Mouse (Mus musculus) spleen, embryonic (tissue): ENCODE data around the gene Olfr1128.
"Not testable (repeated sequence)": the region's sequence is repeated elsewhere in the genome, so short reads cannot be mapped to it uniquely, and the experiment has no call there.

Source experiments
- CTCF ChIA-PET: fragments of 350-600 bp; sonication (Branson Sonifier 250); formaldehyde crosslinking; loops from one replicate; lab custom pipeline; 2022; lab: Charles Lee

Gene Olfr1128

DNA sequence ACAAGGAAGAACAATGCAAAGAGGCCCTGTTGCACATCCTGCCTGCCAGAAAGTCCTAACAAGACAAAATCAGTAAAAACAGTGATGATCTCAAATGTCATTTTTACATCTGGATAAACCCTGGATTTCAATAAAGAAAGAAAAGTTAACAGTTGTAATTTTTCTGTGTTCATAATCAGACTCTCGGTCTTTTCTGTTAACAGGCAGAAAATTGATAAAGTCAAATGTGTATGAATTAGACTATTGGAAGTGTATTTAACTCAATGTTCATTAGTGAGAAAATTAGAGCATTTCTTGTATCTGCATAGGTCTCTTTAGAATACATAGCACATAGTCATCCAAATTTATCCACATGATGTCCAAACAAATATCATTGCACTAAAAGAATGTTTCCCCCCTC is at the start of gene Olfr1128:
Gene Olfr1128 (minus strand): TSS at position 101 of the 400 bp plus-strand sequence.
- CTCF ChIA-PET: no interaction called here

DNA sequence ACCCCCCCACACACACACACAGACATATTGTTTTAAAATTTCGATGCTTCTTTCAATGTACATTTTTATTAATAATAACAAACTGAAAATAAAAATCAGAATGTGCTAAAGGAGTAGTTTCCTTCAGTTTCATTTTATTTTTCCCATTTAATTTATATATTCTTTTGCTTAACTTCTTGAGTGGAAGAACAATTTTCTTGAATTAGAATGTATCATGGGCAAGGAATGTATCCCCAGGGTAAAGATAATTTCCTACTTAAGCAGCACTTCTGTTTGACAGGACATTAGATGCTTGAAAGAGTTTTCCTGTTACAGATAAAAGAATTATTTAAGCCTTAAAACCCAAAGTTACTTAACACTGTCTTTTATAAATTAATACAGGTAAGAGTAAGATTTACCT is 28.3 kb upstream of the Olfr1128 start, which contains the start of gene Olfr1129:
Gene Olfr1129 (plus strand): TSS at position 301 of the 400 bp plus-strand sequence.
- CTCF ChIA-PET: not testable (repeated sequence)

DNA sequence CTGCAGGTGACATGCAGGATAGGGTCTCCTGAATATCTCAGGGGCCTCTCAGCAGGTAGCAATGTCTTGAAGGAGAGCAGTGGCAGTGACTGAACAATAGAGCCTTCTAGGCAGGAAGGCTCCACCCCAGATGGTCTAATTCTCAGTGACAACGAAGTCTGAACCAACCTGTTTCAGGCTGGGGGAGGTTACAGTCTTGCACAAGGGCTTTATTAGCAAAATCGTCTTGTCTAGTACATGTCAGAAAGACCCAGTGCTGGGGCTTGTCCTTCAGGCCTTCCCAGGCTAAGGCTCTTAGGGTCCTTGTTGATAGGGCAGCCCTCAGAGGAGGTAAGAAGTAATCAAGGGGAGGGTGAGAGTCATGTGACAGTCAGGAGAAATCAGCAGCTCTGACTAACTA is 10.5 kb downstream of the Olfr1128 start:
- CTCF ChIA-PET: no interaction called here

- CTCF ChIA-PET: no interaction called here
Observed at GRCm38 (mm10) chr2:87531496-87531895, 13.8 kb downstream of the Olfr1128 start, which contains the start of gene Olfr153. Gene Olfr153, plus strand, starts transcription at chr2:87531796.

DNA sequence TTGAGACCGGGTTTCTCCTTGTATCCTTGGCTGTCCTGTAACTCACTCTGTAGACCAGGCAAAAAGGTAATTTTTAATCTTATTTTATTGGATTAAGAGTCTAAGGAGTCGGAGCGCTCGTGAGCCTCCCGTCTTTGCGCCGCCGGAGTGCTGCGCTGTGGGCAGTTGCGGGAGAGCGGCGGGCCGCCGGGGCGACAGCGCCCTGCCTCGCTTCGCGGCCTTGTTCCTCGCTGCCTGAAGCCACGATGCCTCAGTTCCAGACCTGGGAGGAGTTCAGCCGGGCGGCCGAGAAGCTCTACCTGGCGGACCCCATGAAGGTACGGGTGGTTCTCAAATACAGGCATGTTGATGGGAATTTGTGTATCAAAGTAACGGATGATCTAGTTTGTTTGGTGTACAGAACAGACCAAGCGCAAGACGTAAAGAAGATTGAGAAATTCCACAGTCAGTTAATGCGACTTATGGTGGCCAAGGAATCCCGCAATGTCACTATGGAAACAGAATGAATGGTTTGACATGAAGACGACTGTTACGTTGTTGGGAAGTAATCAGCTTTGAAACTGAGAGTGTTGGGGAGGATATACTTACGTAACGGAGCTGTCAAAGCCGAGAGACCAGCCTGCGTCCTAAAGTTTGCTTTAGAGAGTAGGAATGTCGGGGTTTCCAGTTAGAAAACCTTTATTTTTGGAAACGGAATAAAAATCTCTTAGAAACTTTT is 19.3 kb downstream of the Olfr1128 start:
- CTCF ChIA-PET: not testable (repeated sequence)

- CTCF ChIA-PET: no interaction called here
Observed at GRCm38 (mm10) chr2:87520651-87521050, 24.7 kb downstream of the Olfr1128 start.

DNA sequence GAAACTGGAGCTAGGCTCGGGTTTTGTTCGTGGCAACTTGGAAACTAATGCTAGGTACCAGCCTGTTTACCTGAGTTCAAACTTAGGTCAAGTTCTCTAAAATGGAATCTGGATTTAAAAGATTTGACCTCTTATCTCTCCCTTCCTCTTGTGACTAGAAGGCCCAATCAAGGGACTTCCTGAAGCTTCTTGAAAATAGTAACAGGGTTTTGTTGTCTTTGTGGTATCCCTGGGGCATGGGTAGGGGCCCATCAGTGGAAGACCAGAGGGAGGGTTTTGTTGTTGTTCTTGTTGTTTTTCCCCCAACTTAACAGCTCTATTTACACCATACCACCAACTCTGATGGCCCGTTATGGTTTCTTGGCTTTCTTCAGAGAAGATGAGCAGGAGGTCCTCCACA is 28.8 kb downstream of the Olfr1128 start:
- CTCF ChIA-PET: no interaction called here

GRCm38 (mm10) chr2:87515457-87516060 is 29.8 kb downstream of the Olfr1128 start:
- CTCF ChIA-PET: no interaction called here

GRCm38 (mm10) chr2:87515046-87515445 is 30.3 kb downstream of the Olfr1128 start:
- CTCF ChIA-PET: no interaction called here

DNA sequence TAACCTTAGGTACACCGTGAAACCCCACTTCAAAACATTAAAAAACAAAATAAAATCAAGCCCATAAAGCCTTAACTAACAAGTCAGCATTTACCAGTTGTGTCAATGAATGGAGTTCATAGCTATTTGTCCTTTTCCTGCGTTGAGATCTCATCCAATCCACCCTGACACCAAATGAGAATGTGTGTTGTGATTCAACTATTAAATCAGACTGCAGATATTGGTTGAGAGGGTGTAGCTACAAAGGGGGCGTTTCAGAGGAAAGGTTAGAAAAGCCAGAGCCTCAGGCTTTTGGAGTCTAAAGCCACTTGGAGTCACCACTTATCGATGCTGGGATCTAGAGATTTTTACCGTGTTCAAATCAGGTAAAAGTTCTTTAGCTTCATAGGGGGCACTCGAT is 39.1 kb downstream of the Olfr1128 start, which contains the start of gene Pramel6:
Gene Pramel6 (plus strand): TSS at position 301 of the 400 bp plus-strand sequence.
- CTCF ChIA-PET: no interaction called here

GRCm38 (mm10) chr2:87496993-87497392 is 48.3 kb downstream of the Olfr1128 start, which contains the start of gene Pramel7:
Gene Pramel7, minus strand, starts transcription at chr2:87497093.
- CTCF ChIA-PET: not testable (repeated sequence)
